Mouse (Mus musculus) liver, postnatal 0 days (tissue): ENCODE results near the gene Fignl2. TPM values are rescaled to one million over a fixed set of nuclear protein-coding genes. Genes with fewer than 3 reads are reported as not detected.

ENCODE experiments used
- ATAC-seq: fragments of 200-750 bp; cut with Nextera tagmentation; 2 replicates; pipeline ENCODE4 v1.8.0; 2017; ENCODE audit warnings: mild to moderate bottlenecking, moderate library complexity
- DNase-seq: peaks from one replicate; pipeline ENCODE4 v3.0.0-alpha.2; 2016
- H3K27ac ChIP-seq: fragments of 300-500 bp; sonication (generic); 2 replicates; pipeline ENCODE4 v1.5.1; 2014; ENCODE audit warnings: antibody characterized with exemption, moderate library complexity, mild to moderate bottlenecking, low read depth
- H3K27me3 ChIP-seq: fragments of 300-500 bp; sonication (generic); 2 replicates; pipeline ENCODE4 v1.6.1; 2014; ENCODE audit warnings: low read length, control low read depth, mixed read lengths; ENCODE audit not compliant: insufficient read depth
- H3K36me3 ChIP-seq: fragments of 300-500 bp; sonication (generic); replicated peaks from 2 replicates; pipeline ENCODE4 v1.6.1; 2014; ENCODE audit warnings: mild to moderate bottlenecking, control low read depth, low read length, moderate library complexity, mixed read lengths; ENCODE audit not compliant: insufficient read depth
- H3K4me1 ChIP-seq: fragments of 300-500 bp; sonication (generic); 2 replicates; pipeline ENCODE4 v1.6.1; 2014; ENCODE audit warnings: antibody characterized with exemption, mild to moderate bottlenecking, control low read depth; ENCODE audit not compliant: insufficient read depth
- H3K4me2 ChIP-seq: fragments of 300-500 bp; sonication (generic); 2 replicates; pipeline ENCODE4 v1.6.1; 2014; ENCODE audit warnings: low read depth, mild to moderate bottlenecking, low read length, moderate library complexity, mixed read lengths
- H3K4me3 ChIP-seq: fragments of 300-500 bp; sonication (generic); 2 replicates; pipeline ENCODE4 v1.5.1; 2014; ENCODE audit warnings: low read depth, low read length
- H3K9ac ChIP-seq: fragments of 300-500 bp; sonication (generic); replicated peaks from 2 replicates; pipeline ENCODE4 v1.6.1; 2014; ENCODE audit warnings: mild to moderate bottlenecking, moderate library complexity
- H3K9me3 ChIP-seq: fragments of 300-500 bp; sonication (generic); 2 replicates; pipeline ENCODE4 v1.6.1; 2016; ENCODE audit warnings: mild to moderate bottlenecking, control low read depth, low read length, mixed read lengths
- CTCF ChIP-seq: sonication (generic); IDR thresholded peaks from 2 replicates; pipeline ENCODE4 v1.5.1; 2016; ENCODE audit warnings: antibody characterized with exemption, low read depth
- EP300 ChIP-seq: IDR thresholded peaks from 2 replicates; pipeline ENCODE4 v1.6.1; 2016; ENCODE audit warnings: antibody characterized with exemption, low read depth, mild to moderate bottlenecking
- WGBS: fragments of 180-500 bp; shearing (Covaris S2); extraction: QIAGEN DNeasy Blood & Tissue Kit; methylation state at CpG from one replicate; pipeline ENCODE4 v1.1.7; 2014; ENCODE audit not compliant: insufficient replicate concordance; 5-methylcytosine and 5-hydroxymethylcytosine counted together
- polyA plus RNA-seq: library from polyadenylated mRNA; unstranded; fragments of >200 nt; fragmentation: Nextera tagmentation; extraction: Ambion mirVana; gene quantifications from 2 replicates; pipeline ENCODE4 v1.2.1, GENCODE M21; 2015

The Fignl2 gene
- polyA plus RNA-seq, 1 experiment from 2014 or later: 0.18 TPM

- DNase-seq (no peak), ATAC-seq (peak; percentile 13; the same call in 1 of the 2 replicates)
- 2% methylated on average over 45 of the region's 77 CpGs for WGBS
- peaks cover 5% of the 10 kb centered on the region for H3K4me1 ChIP-seq
- peaks cover 74% of the 10 kb centered on the region for H3K27me3 ChIP-seq
- H3K9me3 ChIP-seq: no peaks in the 10 kb centered on the region
- H3K36me3 ChIP-seq: no peaks in the 10 kb centered on the region
- H3K4me2 ChIP-seq: peak overlapping the region; percentile 64
- H3K27ac ChIP-seq: no peak overlapping the region
- TF ChIP-seq CTCF (no peak), EP300 (no peak)
- peak overlapping the region; percentile 34 for H3K4me3 ChIP-seq
- no peak overlapping the region; the same call in 1 of the 2 replicates for H3K9ac ChIP-seq
Measured at GRCm38 (mm10) chr15:101046527-101047193, 31.7 kb downstream of the Fignl2 start.

GRCm38 (mm10) chr15:101046039-101046526 lies 32.3 kb downstream of the Fignl2 start:
- DNase-seq: no peak
- Histone ChIP-seq H3K27ac (no peak overlapping the region), H3K4me2 (peak overlapping the region; percentile 64), H3K9ac (no peak overlapping the region), H3K4me3 (peak overlapping the region; percentile 34), H3K9me3 (no peaks in the 10 kb centered on the region), H3K4me1 (peaks cover 5% of the 10 kb centered on the region), H3K27me3 (peaks cover 74% of the 10 kb centered on the region), H3K36me3 (no peaks in the 10 kb centered on the region)
- no peak for TF ChIP-seq CTCF
- no peak for TF ChIP-seq EP300
- WGBS: 2% methylated on average over 31 of the region's 43 CpGs
- no peak for ATAC-seq

- Histone ChIP-seq H3K4me1 (peaks cover 5% of the 10 kb centered on the region), H3K4me2 (no peak overlapping the region), H3K4me3 (no peak overlapping the region), H3K9me3 (no peaks in the 10 kb centered on the region), H3K36me3 (no peaks in the 10 kb centered on the region), H3K27me3 (peaks cover 88% of the 10 kb centered on the region), H3K27ac (no peak overlapping the region), H3K9ac (no peak overlapping the region)
- DNase-seq (no peak), ATAC-seq (no peak)
- TF ChIP-seq CTCF (no peak), EP300 (no peak)
- WGBS: 49% methylated on average over 6 of the region's 6 CpGs
Measured at GRCm38 (mm10) chr15:101044531-101044930, 33.8 kb downstream of the Fignl2 start.

GRCm38 (mm10) chr15:101042613-101043012 lies 35.8 kb downstream of the Fignl2 start:
- H3K9ac ChIP-seq: no peak overlapping the region
- DNase-seq: peak; percentile 66
- H3K4me1 ChIP-seq: peaks cover 5% of the 10 kb centered on the region
- H3K4me3 ChIP-seq: no peak overlapping the region
- no peak for ATAC-seq
- no peak overlapping the region for H3K27ac ChIP-seq
- TF ChIP-seq CTCF (peak; percentile 68), EP300 (no peak)
- WGBS: 19% methylated on average over 6 of the region's 6 CpGs
- H3K27me3 ChIP-seq: peaks cover 89% of the 10 kb centered on the region
- no peak overlapping the region for H3K4me2 ChIP-seq
- no peaks in the 10 kb centered on the region for H3K9me3 ChIP-seq
- no peaks in the 10 kb centered on the region for H3K36me3 ChIP-seq

- H3K36me3 ChIP-seq: no peaks in the 10 kb centered on the region
- H3K4me1 ChIP-seq: peaks cover 5% of the 10 kb centered on the region; the same call in 1 of the 2 replicates
- DNase-seq (no peak), ATAC-seq (no peak)
- WGBS: 55% methylated on average over 6 of the region's 6 CpGs
- peaks cover 82% of the 10 kb centered on the region for H3K27me3 ChIP-seq
- no peak overlapping the region for H3K4me2 ChIP-seq
- H3K27ac ChIP-seq: no peak overlapping the region
- no peak overlapping the region for H3K4me3 ChIP-seq
- H3K9ac ChIP-seq: no peak overlapping the region
- TF ChIP-seq EP300: no peak
- TF ChIP-seq CTCF: no peak
- H3K9me3 ChIP-seq: no peaks in the 10 kb centered on the region
Measured at GRCm38 (mm10) chr15:101041966-101042365, 36.4 kb downstream of the Fignl2 start.

GRCm38 (mm10) chr15:101039651-101040050 lies 38.7 kb downstream of the Fignl2 start:
- ATAC-seq (no peak), DNase-seq (no peak)
- peak; percentile 49 for TF ChIP-seq CTCF
- TF ChIP-seq EP300: no peak
- no peaks in the 10 kb centered on the region for H3K9me3 ChIP-seq
- no peak overlapping the region for H3K4me2 ChIP-seq
- no peak overlapping the region for H3K4me3 ChIP-seq
- 36% methylated on average over 17 of the region's 17 CpGs for WGBS
- no peak overlapping the region for H3K9ac ChIP-seq
- no peaks in the 10 kb centered on the region for H3K36me3 ChIP-seq
- no peak overlapping the region for H3K27ac ChIP-seq
- H3K27me3 ChIP-seq: peaks cover 59% of the 10 kb centered on the region
- H3K4me1 ChIP-seq: no peaks in the 10 kb centered on the region
